Mouse (Mus musculus) spleen, adult 2 months (tissue): ENCODE results near the gene Acsf3.

ENCODE experiments used
- CTCF ChIP-seq: fragments of 200-500 bp; IDR thresholded peaks from 2 replicates; pipeline ENCODE4 v1.5.1; 2011; ENCODE audit warnings: mild to moderate bottlenecking, inconsistent platforms; ENCODE audit not compliant: insufficient read depth, insufficient read length, insufficient replicate concordance; ENCODE audit errors: extremely low read depth
- POLR2A ChIP-seq: fragments of 200-500 bp; IDR thresholded peaks from 2 replicates; pipeline ENCODE4 v1.6.1; 2011; ENCODE audit warnings: low read depth, low read length, inconsistent platforms

- TF ChIP-seq CTCF (no peak), POLR2A (no peak)
These were observed 68.9 kb downstream of the Acsf3 start for GRCm38 (mm10) chr8:122844161-122844560.
